Mouse (Mus musculus) olfactory bulb, adult 2 months (tissue): ENCODE results near the gene Hoxd3.

Experiments
- CTCF ChIP-seq: fragments of 200-500 bp; IDR thresholded peaks from 2 replicates; pipeline ENCODE4 v1.5.1; 2012; ENCODE audit warnings: low read depth, mild to moderate bottlenecking, low read length, moderate library complexity; ENCODE audit not compliant: insufficient read depth
- POLR2A ChIP-seq: fragments of 200-500 bp; IDR thresholded peaks from 2 replicates; pipeline ENCODE4 v1.6.1; 2012; ENCODE audit warnings: mild to moderate bottlenecking, low read depth, low read length, moderate library complexity; ENCODE audit not compliant: insufficient read depth

- TF ChIP-seq CTCF = no peak
- no peak for TF ChIP-seq POLR2A
Measured at GRCm38 (mm10) chr2:74669230-74669578, 42.5 kb upstream of the Hoxd3 start.
